Mouse (Mus musculus): Measurements from ENCODE around the gene Vps16.

DNA sequence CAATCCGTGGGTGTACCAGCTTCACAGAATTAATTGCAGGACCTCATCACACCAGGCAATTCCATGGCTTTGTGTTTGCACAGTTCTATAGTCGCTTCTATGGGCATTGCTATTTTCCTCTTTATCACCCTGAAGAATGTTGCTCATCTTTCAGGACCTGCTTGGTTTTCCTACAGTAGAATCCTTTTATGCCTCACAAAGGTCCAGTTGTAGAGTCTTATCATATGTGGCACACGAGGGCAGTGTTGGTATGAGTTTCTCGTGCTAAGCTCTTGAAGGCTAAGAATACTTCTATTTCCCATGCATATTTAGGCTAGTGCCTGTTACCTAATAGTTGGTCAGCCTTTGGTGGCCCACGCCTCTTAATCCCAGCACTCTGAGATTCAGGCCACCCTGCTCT, 973 bp downstream of the Vps16 start:
- TF ChIP-seq CTCF (IDR thresholded peaks at IDR 0.05 in 2 of 3, conservative IDR thresholded peaks at IDR 0.05 in 1 of 3; ENCODE audit: control insufficient read depth in 1 of 3, insufficient read depth in 1 of 3, low read depth in 2 of 3, low read length in 3 of 3, poor library complexity in 1 of 3, severe bottlenecking in 1 of 3) (peak in 1 of 3 experiments; percentile 32; a peak in 2 of 6 replicates), POLR2A (IDR thresholded peaks at IDR 0.05; ENCODE audit: control insufficient read depth in 1 of 2, insufficient read depth in 1 of 2, low read depth in 1 of 2, low read length in 2 of 2, poor library complexity in 1 of 2) (no peak), USF1 (IDR thresholded peaks at IDR 0.05; ENCODE audit: low read depth, low read length) (no peak), POLR2AphosphoS2 (IDR thresholded peaks at IDR 0.05; ENCODE audit: low read length) (no peak), ZC3H11A (IDR thresholded peaks at IDR 0.05; ENCODE audit: low read depth, low read length) (0 out of 2 replicates have a peak, but pooled peaks have one; percentile 18), E2F4 (IDR thresholded peaks at IDR 0.05; ENCODE audit: borderline replicate concordance, low read depth, low read length) (no peak)

Data from MEL (cell line).